Mouse (Mus musculus): ENCODE results near the gene Nfix. TPM values are rescaled to one million over a fixed set of nuclear protein-coding genes. Genes with fewer than 3 reads are reported as not detected.

The Nfix gene
- polyA plus RNA-seq, 1 experiment from 2014 or later = 16.3 TPM

DNA sequence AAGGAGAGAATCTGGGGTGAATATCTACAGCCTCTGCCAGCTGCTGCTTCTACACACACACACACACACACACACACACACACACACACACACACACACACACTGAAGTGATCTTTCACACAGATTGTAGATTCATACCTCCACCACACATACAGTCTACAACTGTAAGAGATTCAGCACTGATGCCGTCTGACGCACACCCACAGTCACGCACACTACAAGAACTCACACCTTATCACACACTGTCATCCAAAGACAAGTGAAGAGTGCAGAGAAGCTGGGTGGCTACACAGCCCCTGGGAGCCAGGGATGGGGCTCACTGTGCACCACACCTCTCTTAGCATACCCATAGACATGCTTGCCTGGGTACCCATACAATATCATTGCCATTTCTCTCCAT is 13.7 kb upstream of the Nfix start:
- Histone ChIP-seq H3K4me2 (ENCODE audit: low read length) (no peak overlapping the region), H3K36me3 (ENCODE audit: control insufficient read depth, insufficient read depth, low read length) (no peaks in the 10 kb centered on the region), H3K4me1 (ENCODE audit: control insufficient read depth in 2 of 2, insufficient read depth in 2 of 2, low read length in 2 of 2) (peaks cover 0 to 15% of the 10 kb centered on the region in 2 experiments; a peak in 3 of 4 replicates), H3K27ac (replicated peaks in 1 of 2; ENCODE audit: control insufficient read depth in 1 of 2, insufficient read depth in 1 of 2, low read depth in 2 of 2, low read length in 2 of 2) (no peak overlapping the region), H3K27me3 (ENCODE audit: control insufficient read depth, insufficient read depth, low read length) (peaks cover 13% of the 10 kb centered on the region), H3K9ac (ENCODE audit: low read length) (no peak overlapping the region), H3K4me3 (ENCODE audit: control insufficient read depth in 1 of 2, insufficient read depth in 1 of 2, low read depth in 1 of 2, low read length in 2 of 2) (no peak overlapping the region), H3K9me3 (ENCODE audit: control insufficient read depth, low read length) (no peaks in the 10 kb centered on the region)
- no peak for ATAC-seq (ENCODE audit: insufficient number of reproducible peaks, insufficient read depth, low FRiP score, low read depth)
- WGBS = 46% methylated on average over 3 of the region's 3 CpGs

DNA sequence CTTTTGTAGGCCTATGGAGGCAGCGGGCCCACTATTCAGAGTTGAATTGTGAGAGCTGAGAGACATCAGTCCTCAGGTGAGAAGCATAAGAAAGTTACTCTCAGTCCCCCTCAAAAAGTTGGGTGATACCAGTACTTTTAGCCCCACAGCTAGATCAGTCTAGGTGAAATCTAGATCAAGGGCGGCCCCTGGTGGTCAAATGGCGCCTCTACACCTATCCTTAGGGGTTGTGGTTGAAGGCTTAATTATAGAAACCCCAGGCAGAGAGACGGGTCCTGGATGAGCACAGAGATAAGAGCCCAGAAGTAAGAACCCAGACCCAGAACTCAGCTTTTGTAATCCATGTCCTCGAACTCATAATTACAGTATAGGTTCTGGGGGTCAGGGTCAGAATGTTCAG is 12.9 kb upstream of the Nfix start:
- under 1% methylated on average over 5 of the region's 5 CpGs for WGBS
- H3K27me3 ChIP-seq (ENCODE audit: control insufficient read depth, insufficient read depth, low read length) = peaks cover 13% of the 10 kb centered on the region
- ATAC-seq (ENCODE audit: insufficient number of reproducible peaks, insufficient read depth, low FRiP score, low read depth) = no peak

DNA sequence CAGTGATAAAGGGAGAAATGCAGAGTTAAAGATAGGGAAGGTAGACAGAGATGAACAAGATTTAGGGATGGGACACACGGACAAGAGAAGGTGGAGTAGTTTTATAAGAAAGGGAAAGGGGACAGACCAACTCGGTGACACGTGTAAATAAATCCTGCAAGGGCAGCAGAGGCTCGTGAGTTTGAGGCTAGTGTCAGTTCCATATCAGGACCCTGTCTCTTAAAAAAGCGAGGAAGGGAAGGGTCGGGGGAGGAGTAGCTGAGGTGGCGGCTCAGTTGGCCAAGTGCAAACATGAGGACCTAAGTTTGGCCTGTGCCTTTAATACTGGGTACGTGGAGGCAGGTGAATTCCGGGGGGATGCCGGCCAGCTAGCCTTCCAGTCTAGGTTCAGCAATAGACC is 11.2 kb upstream of the Nfix start:
- Histone ChIP-seq H3K27me3 (ENCODE audit: control insufficient read depth, insufficient read depth, low read length) (peaks cover 13% of the 10 kb centered on the region), H3K4me3 (ENCODE audit: control insufficient read depth in 1 of 2, insufficient read depth in 1 of 2, low read depth in 1 of 2, low read length in 2 of 2) (peak overlapping the region; percentile 18 to 37), H3K4me1 (ENCODE audit: control insufficient read depth in 2 of 2, insufficient read depth in 2 of 2, low read length in 2 of 2) (peaks cover 0 to 15% of the 10 kb centered on the region in 2 experiments; a peak in 3 of 4 replicates), H3K4me2 (ENCODE audit: low read length) (peak overlapping the region; percentile 71), H3K36me3 (ENCODE audit: control insufficient read depth, insufficient read depth, low read length) (no peaks in the 10 kb centered on the region), H3K9me3 (ENCODE audit: control insufficient read depth, low read length) (no peaks in the 10 kb centered on the region), H3K9ac (ENCODE audit: low read length) (peak overlapping the region; percentile 52; the same call in 1 of the 2 replicates), H3K27ac (replicated peaks in 1 of 2; ENCODE audit: control insufficient read depth in 1 of 2, insufficient read depth in 1 of 2, low read depth in 2 of 2, low read length in 2 of 2) (no peak overlapping the region)
- 25% methylated on average over 10 of the region's 10 CpGs for WGBS
- no peak for ATAC-seq (ENCODE audit: insufficient number of reproducible peaks, insufficient read depth, low FRiP score, low read depth)

More for the DNA sequence above, 12.9 kb upstream of the Nfix start:
- Histone ChIP-seq H3K9ac (ENCODE audit: low read length) (no peak overlapping the region), H3K4me3 (ENCODE audit: control insufficient read depth in 1 of 2, insufficient read depth in 1 of 2, low read depth in 1 of 2, low read length in 2 of 2) (no peak overlapping the region), H3K4me2 (ENCODE audit: low read length) (no peak overlapping the region), H3K36me3 (ENCODE audit: control insufficient read depth, insufficient read depth, low read length) (no peaks in the 10 kb centered on the region), H3K27ac (replicated peaks in 1 of 2; ENCODE audit: control insufficient read depth in 1 of 2, insufficient read depth in 1 of 2, low read depth in 2 of 2, low read length in 2 of 2) (no peak overlapping the region), H3K4me1 (ENCODE audit: control insufficient read depth in 2 of 2, insufficient read depth in 2 of 2, low read length in 2 of 2) (peaks cover 0 to 15% of the 10 kb centered on the region in 2 experiments; a peak in 3 of 4 replicates), H3K9me3 (ENCODE audit: control insufficient read depth, low read length) (no peaks in the 10 kb centered on the region)

DNA sequence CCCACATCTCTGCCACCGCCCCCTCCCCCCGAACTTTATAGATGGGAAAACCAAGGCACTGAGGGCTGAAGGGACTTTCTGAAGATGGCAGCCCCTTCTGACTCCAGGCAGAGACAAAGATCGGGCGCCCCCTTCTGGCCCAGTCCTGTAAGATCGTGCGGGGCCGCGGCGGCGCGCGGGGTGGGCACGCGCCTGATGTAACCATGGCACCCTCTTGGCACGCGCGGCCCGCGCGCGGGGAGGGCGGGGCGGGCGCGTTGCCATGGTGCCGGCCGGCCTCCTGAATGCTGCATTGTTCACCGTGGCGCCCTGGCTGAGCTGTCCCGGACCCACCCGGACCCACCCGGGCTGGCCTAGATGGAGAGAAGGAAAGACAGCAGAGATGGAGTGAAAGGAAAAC is 10.8 kb upstream of the Nfix start:
- Histone ChIP-seq H3K4me2 (ENCODE audit: low read length) (peak overlapping the region; percentile 71), H3K27ac (replicated peaks in 1 of 2; ENCODE audit: control insufficient read depth in 1 of 2, insufficient read depth in 1 of 2, low read depth in 2 of 2, low read length in 2 of 2) (no peak overlapping the region), H3K9me3 (ENCODE audit: control insufficient read depth, low read length) (peaks cover 4% of the 10 kb centered on the region; the same call in 1 of the 2 replicates), H3K27me3 (ENCODE audit: control insufficient read depth, insufficient read depth, low read length) (peaks cover 13% of the 10 kb centered on the region), H3K4me1 (ENCODE audit: control insufficient read depth in 2 of 2, insufficient read depth in 2 of 2, low read length in 2 of 2) (peaks cover 0 to 15% of the 10 kb centered on the region in 2 experiments; a peak in 3 of 4 replicates), H3K4me3 (ENCODE audit: control insufficient read depth in 1 of 2, insufficient read depth in 1 of 2, low read depth in 1 of 2, low read length in 2 of 2) (peak overlapping the region; percentile 18 to 37), H3K36me3 (ENCODE audit: control insufficient read depth, insufficient read depth, low read length) (no peaks in the 10 kb centered on the region), H3K9ac (ENCODE audit: low read length) (peak overlapping the region; percentile 52; the same call in 1 of the 2 replicates)
- ATAC-seq (ENCODE audit: insufficient number of reproducible peaks, insufficient read depth, low FRiP score, low read depth) = peak; percentile 73
- under 1% methylated on average over 32 of the region's 32 CpGs for WGBS

DNA sequence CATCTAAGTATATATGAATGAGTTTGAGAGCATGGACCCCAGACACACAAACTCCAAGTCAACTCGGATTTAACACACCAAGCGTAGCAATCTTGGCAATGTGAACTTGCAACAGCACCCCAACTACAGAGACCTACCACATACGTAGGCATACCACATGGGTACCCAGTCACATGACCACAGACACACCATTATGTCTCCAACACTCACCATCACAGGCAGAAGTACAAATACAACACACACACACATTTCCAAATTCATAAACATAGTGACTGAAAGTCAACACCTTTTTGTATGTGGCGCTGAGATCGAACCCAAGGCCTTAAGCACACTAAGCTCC is 9.8 kb upstream of the Nfix start:
- Histone ChIP-seq H3K27me3 (ENCODE audit: control insufficient read depth, insufficient read depth, low read length) (peaks cover 13% of the 10 kb centered on the region), H3K9me3 (ENCODE audit: control insufficient read depth, low read length) (peaks cover 5% of the 10 kb centered on the region; the same call in 1 of the 2 replicates), H3K4me2 (ENCODE audit: low read length) (no peak overlapping the region), H3K27ac (replicated peaks in 1 of 2; ENCODE audit: control insufficient read depth in 1 of 2, insufficient read depth in 1 of 2, low read depth in 2 of 2, low read length in 2 of 2) (no peak overlapping the region), H3K9ac (ENCODE audit: low read length) (no peak overlapping the region), H3K36me3 (ENCODE audit: control insufficient read depth, insufficient read depth, low read length) (no peaks in the 10 kb centered on the region), H3K4me1 (ENCODE audit: control insufficient read depth in 2 of 2, insufficient read depth in 2 of 2, low read length in 2 of 2) (peaks cover 0 to 10% of the 10 kb centered on the region in 2 experiments; a peak in 3 of 4 replicates), H3K4me3 (ENCODE audit: control insufficient read depth in 1 of 2, insufficient read depth in 1 of 2, low read depth in 1 of 2, low read length in 2 of 2) (no peak overlapping the region)
- 75% methylated on average over 5 of the region's 5 CpGs for WGBS
- ATAC-seq (ENCODE audit: insufficient number of reproducible peaks, insufficient read depth, low FRiP score, low read depth) = no peak

DNA sequence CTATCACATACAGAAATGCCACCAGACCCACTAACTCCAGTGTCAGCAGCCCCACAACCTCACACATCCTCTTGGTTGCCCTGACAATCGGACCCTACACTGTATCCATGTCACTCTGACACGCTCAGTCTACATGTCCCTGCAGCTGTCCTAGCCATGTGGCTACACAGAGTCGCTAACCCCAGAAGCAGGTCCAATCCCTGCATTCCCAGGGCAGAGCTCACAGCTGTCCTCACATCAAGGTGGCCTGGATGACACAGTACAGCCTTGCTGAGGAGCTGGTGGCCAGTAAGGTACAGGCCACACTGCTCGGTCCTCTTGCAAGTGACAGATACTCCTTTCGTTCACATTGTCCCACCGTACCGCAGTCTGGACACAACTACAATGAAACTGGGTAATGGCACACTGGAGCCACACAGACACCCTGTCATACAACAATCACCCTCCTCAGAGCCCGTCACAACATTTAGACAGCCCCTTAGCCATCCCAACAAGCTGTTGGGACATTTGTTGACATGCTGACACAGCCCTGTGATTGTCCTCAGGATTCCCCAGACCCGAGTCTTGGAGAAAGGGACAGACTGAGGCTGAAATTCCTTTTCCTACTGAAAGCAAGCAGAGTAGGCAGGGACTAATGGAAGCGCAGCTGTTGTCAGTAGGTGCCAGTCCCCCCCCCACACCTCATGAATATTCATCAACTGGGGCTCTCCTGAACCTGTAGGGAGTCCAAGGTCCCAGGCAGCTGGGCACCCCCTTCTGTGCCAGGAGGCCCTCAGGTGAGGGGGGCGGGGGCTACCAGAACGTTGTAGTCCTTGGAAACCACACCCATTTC is 9.2 kb upstream of the Nfix start:
- 51% methylated on average over 12 of the region's 12 CpGs for WGBS
- Histone ChIP-seq H3K4me1 (ENCODE audit: control insufficient read depth in 2 of 2, insufficient read depth in 2 of 2, low read length in 2 of 2) (peaks cover 0 to 8% of the 10 kb centered on the region in 2 experiments; a peak in 3 of 4 replicates), H3K36me3 (ENCODE audit: control insufficient read depth, insufficient read depth, low read length) (no peaks in the 10 kb centered on the region), H3K27me3 (ENCODE audit: control insufficient read depth, insufficient read depth, low read length) (peaks cover 13% of the 10 kb centered on the region), H3K9ac (ENCODE audit: low read length) (no peak overlapping the region), H3K4me3 (ENCODE audit: control insufficient read depth in 1 of 2, insufficient read depth in 1 of 2, low read depth in 1 of 2, low read length in 2 of 2) (no peak overlapping the region), H3K9me3 (ENCODE audit: control insufficient read depth, low read length) (peaks cover 5% of the 10 kb centered on the region; the same call in 1 of the 2 replicates), H3K27ac (replicated peaks in 1 of 2; ENCODE audit: control insufficient read depth in 1 of 2, insufficient read depth in 1 of 2, low read depth in 2 of 2, low read length in 2 of 2) (no peak overlapping the region), H3K4me2 (ENCODE audit: low read length) (no peak overlapping the region)
- ATAC-seq (ENCODE audit: insufficient number of reproducible peaks, insufficient read depth, low FRiP score, low read depth) = no peak; the same call in 1 of the 2 replicates

DNA sequence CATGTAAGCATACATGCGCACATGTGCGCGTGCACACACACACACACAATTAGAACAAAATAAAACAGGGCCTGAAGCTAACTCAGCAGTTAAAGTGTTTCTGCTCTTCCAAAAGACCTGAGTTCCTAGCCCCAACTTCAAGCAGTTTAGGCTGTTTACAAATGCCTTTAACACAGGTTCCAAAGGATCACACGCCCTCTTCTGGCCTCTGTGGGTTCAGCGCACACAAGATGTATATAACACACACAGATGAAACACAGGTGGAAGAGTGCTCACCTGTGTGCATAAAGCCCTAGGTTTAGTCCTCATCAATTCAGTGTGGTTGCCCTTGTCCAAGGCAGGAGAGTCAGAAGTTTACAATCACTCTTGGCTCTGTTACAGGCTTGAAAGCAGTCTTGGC is 5.9 kb upstream of the Nfix start:
- peaks cover 0 to 4% of the 10 kb centered on the region in 2 experiments; a peak in 3 of 4 replicates for H3K4me1 ChIP-seq (ENCODE audit: control insufficient read depth in 2 of 2, insufficient read depth in 2 of 2, low read length in 2 of 2)
- ATAC-seq (ENCODE audit: insufficient number of reproducible peaks, insufficient read depth, low FRiP score, low read depth) = no peak
- WGBS = 93% methylated on average over 5 of the region's 5 CpGs
- H3K9me3 ChIP-seq (ENCODE audit: control insufficient read depth, low read length) = peaks cover 5% of the 10 kb centered on the region; the same call in 1 of the 2 replicates
- 0 out of 2 replicates have a peak, but pooled peaks cover 8% of the 10 kb centered on the region for H3K27me3 ChIP-seq (ENCODE audit: control insufficient read depth, insufficient read depth, low read length)
- H3K27ac ChIP-seq (replicated peaks in 1 of 2; ENCODE audit: control insufficient read depth in 1 of 2, insufficient read depth in 1 of 2, low read depth in 2 of 2, low read length in 2 of 2) = no peak overlapping the region
- no peaks in the 10 kb centered on the region for H3K36me3 ChIP-seq (ENCODE audit: control insufficient read depth, insufficient read depth, low read length)
- no peak overlapping the region for H3K9ac ChIP-seq (ENCODE audit: low read length)
- no peak overlapping the region for H3K4me2 ChIP-seq (ENCODE audit: low read length)
- H3K4me3 ChIP-seq (ENCODE audit: control insufficient read depth in 1 of 2, insufficient read depth in 1 of 2, low read depth in 1 of 2, low read length in 2 of 2) = no peak overlapping the region
